17 mouse cellular contexts compared by ENCODE assay signal in genomic region chr14:26398508-26399160, GRCm38 (mm10).
A peak's percentile ranks its signal among the peaks of the same experiment; 100 is the strongest.
DNase-seq lines count a peak whose midpoint lies in the region; ATAC-seq and TF ChIP-seq lines count a peak whose summit lies in the region.
"Had no signal": no experiment of that assay in that cellular context is flagged by ENCODE, and none has a peak within 500 bp of the region (broad histone marks: within the 10 kb centered on the region; RNA-seq: fewer than 3 reads in every experiment).

No protein-coding gene starts in this region.

- H3K27me3 ChIP-seq in hindbrain, postnatal 0 days (ENCODE audit: insufficient read depth, low read length) = no peaks in the 10 kb centered on the region
- H3K27me3 ChIP-seq in hindbrain, embryonic 16.5 days (replicated peaks; ENCODE audit: control insufficient read depth, insufficient read depth, low read length) = no peaks in the 10 kb centered on the region
- H3K27me3 ChIP-seq in lung, postnatal 0 days (replicated peaks; ENCODE audit: insufficient read depth, low read length) = no peaks in the 10 kb centered on the region
- H3K27me3 ChIP-seq: embryonic facial prominence, embryonic 12.5 days; forebrain, embryonic 12.5 days; heart, embryonic 12.5 days; hindbrain, embryonic 12.5 days had no signal

- TF ChIP-seq CTCF in hindbrain, postnatal 0 days (IDR thresholded peaks at IDR 0.05; ENCODE audit: low read depth) = peak; percentile 36
- TF ChIP-seq CTCF in lung, postnatal 0 days (IDR thresholded peaks at IDR 0.05) = 0 out of 2 replicates have a peak, but pooled peaks have one; percentile 15

- H3K4me1 ChIP-seq in hindbrain, postnatal 0 days (ENCODE audit: insufficient read depth, low read length) = no peaks in the 10 kb centered on the region
- no peaks in the 10 kb centered on the region for H3K4me1 ChIP-seq in hindbrain, embryonic 16.5 days (ENCODE audit: control insufficient read depth, insufficient read depth, low read depth, low read length)
- H3K4me1 ChIP-seq in lung, postnatal 0 days (ENCODE audit: insufficient read depth, low read depth, low read length) = no peaks in the 10 kb centered on the region
- H3K4me1 ChIP-seq: embryonic facial prominence, embryonic 12.5 days; forebrain, embryonic 12.5 days; heart, embryonic 12.5 days; hindbrain, embryonic 12.5 days; megakaryocyte, embryonic 14.5 days had no signal

- 94% methylated on average over 7 of the region's 7 CpGs for WGBS in hindbrain, postnatal 0 days
- WGBS in hindbrain, embryonic 16.5 days = 92% methylated on average over 7 of the region's 7 CpGs
- 89% methylated on average over 7 of the region's 7 CpGs for WGBS in lung, postnatal 0 days

- H3K36me3 ChIP-seq in hindbrain, postnatal 0 days (ENCODE audit: insufficient read depth, low read length) = no peaks in the 10 kb centered on the region
- no peaks in the 10 kb centered on the region for H3K36me3 ChIP-seq in hindbrain, embryonic 16.5 days (ENCODE audit: control insufficient read depth, insufficient read depth, low read length)
- H3K36me3 ChIP-seq in lung, postnatal 0 days (ENCODE audit: insufficient read depth, low read length) = no peaks in the 10 kb centered on the region
- H3K36me3 ChIP-seq: embryonic facial prominence, embryonic 12.5 days had no signal

- no peak for ATAC-seq in hindbrain, postnatal 0 days
- ATAC-seq in hindbrain, embryonic 16.5 days = no peak
- no peak for ATAC-seq in lung, postnatal 0 days
- no peak for ATAC-seq in erythroblast, adult 5-6 weeks (replicated peaks; ENCODE audit: low FRiP score, poor library complexity, severe bottlenecking)

- H3K4me3 ChIP-seq in hindbrain, postnatal 0 days (ENCODE audit: low read length) = no peak overlapping the region
- no peak overlapping the region for H3K4me3 ChIP-seq in hindbrain, embryonic 16.5 days (ENCODE audit: low read length)
- no peak overlapping the region for H3K4me3 ChIP-seq in lung, postnatal 0 days (ENCODE audit: low read depth, low read length)
- H3K4me3 ChIP-seq: embryonic facial prominence, embryonic 12.5 days; forebrain, embryonic 12.5 days; heart, embryonic 12.5 days; hindbrain, embryonic 12.5 days; megakaryocyte, embryonic 14.5 days; myocyte had no signal

- DNase-seq in hindbrain, postnatal 0 days (ENCODE audit: low spot score) = no peak
- no peak for DNase-seq in lung, postnatal 0 days (ENCODE audit: low spot score)
- no peak for DNase-seq in lung, postnatal 25 days (ENCODE audit: low spot score)
- peak; percentile 11 to 17 for DNase-seq in B cell, adult 2 months
- peak; percentile 79 for DNase-seq in R1 (ENCODE audit: low read depth, low spot score)
- no peak for DNase-seq in urinary bladder, adult 2 months (ENCODE audit: low spot score)
- DNase-seq: cerebellum, postnatal 36 days; gastrocnemius, postnatal 10 days; layer of hippocampus, adult 9-11 months had no signal

- H3K9me3 ChIP-seq in hindbrain, postnatal 0 days (ENCODE audit: low read length) = no peaks in the 10 kb centered on the region
- peaks cover 5% of the 10 kb centered on the region for H3K9me3 ChIP-seq in hindbrain, embryonic 16.5 days (ENCODE audit: control insufficient read depth, low read length)
- H3K9me3 ChIP-seq in lung, postnatal 0 days (ENCODE audit: low read length) = no peaks in the 10 kb centered on the region
- H3K9me3 ChIP-seq: embryonic facial prominence, embryonic 12.5 days had no signal

- no peak overlapping the region for H3K4me2 ChIP-seq in hindbrain, postnatal 0 days (ENCODE audit: low read depth, low read length)
- no peak overlapping the region for H3K4me2 ChIP-seq in hindbrain, embryonic 16.5 days (ENCODE audit: low read length)
- no peak overlapping the region for H3K4me2 ChIP-seq in lung, postnatal 0 days (replicated peaks; ENCODE audit: low read depth, low read length)
- H3K4me2 ChIP-seq: embryonic facial prominence, embryonic 12.5 days; forebrain, embryonic 12.5 days; heart, embryonic 12.5 days; hindbrain, embryonic 12.5 days had no signal

- H3K9ac ChIP-seq in hindbrain, postnatal 0 days (replicated peaks; ENCODE audit: low read length) = no peak overlapping the region
- no peak overlapping the region for H3K9ac ChIP-seq in hindbrain, embryonic 16.5 days (ENCODE audit: low read depth, low read length)
- H3K9ac ChIP-seq in lung, postnatal 0 days (replicated peaks; ENCODE audit: low read depth) = no peak overlapping the region
- H3K9ac ChIP-seq: embryonic facial prominence, embryonic 12.5 days; forebrain, embryonic 12.5 days; heart, embryonic 12.5 days; hindbrain, embryonic 12.5 days had no signal

- no peak for TF ChIP-seq EP300 in lung, postnatal 0 days (IDR thresholded peaks at IDR 0.05)

- H3K27ac ChIP-seq in hindbrain, postnatal 0 days = no peak overlapping the region
- no peak overlapping the region for H3K27ac ChIP-seq in hindbrain, embryonic 16.5 days (ENCODE audit: low read depth, low read length)
- no peak overlapping the region for H3K27ac ChIP-seq in lung, postnatal 0 days (ENCODE audit: low read length)
- H3K27ac ChIP-seq: embryonic facial prominence, embryonic 12.5 days; forebrain, embryonic 12.5 days; hindbrain, embryonic 12.5 days had no signal

Comparison
In these comparisons a context has a peak if more than half of its experiments do, and no peak if none do; other contexts are left out.
1. DNase-seq: peak in B cell, adult 2 months (2 of 2) and R1 (single experiment); none in hindbrain, postnatal 0 days (single experiment), lung, postnatal 0 days (single experiment), lung, postnatal 25 days (single experiment) and urinary bladder, adult 2 months (single experiment).